Mouse (Mus musculus) layer of hippocampus, adult 2 months (tissue): Measurements from ENCODE around the gene Ncs1. TPM values are rescaled to one million over a fixed set of nuclear protein-coding genes. Genes with fewer than 3 reads are reported as not detected.
A peak's percentile ranks its signal among the peaks of the same experiment; 100 is the strongest.

Experiments
- DNase-seq, 2 experiments: peaks; one replicate each; pipeline ENCODE4 v3.0.0; 2022; ENCODE audit warnings: low spot score in 2 of 2
- H3K27ac ChIP-seq: fragments of 200-600 bp; 2 replicates; pipeline ENCODE4 v1.8.1; 2022
- H3K4me3 ChIP-seq: fragments of 200-600 bp; 2 replicates; pipeline ENCODE4 v1.8.1; 2022; ENCODE audit warnings: mild to moderate bottlenecking
- CTCF ChIP-seq: fragments of 200-600 bp; conservative IDR thresholded peaks from 2 replicates; pipeline ENCODE4 v1.8.1; 2022; ENCODE audit warnings: antibody characterized with exemption, mild to moderate bottlenecking, moderate library complexity
- long read RNA-seq, 2 experiments: library from polyadenylated mRNA; stranded (forward); transcript quantifications; one replicate each; pipeline ENCODE4 v2.0.0; 2021; ENCODE audit warnings: borderline mapping rate in 2 of 2
- total RNA-seq, 2 experiments: library from RNA; stranded (reverse); gene quantifications; 2 replicates each; pipeline ENCODE4 v1.2.3; 2021

Ncs1 gene
- 100 to 1,000 TPM; 285 to 294 TPM for total RNA-seq
- long read RNA-seq, experiment 1, full-length matches to known transcripts: 182 of 294 reads
- long read RNA-seq, experiment 1, partial matches to known transcripts: 20 of 294 reads
- long read RNA-seq, experiment 1, other reads (novel, unspliced or antisense): 92 of 294 reads
- long read RNA-seq, experiment 2, full-length matches to known transcripts: 261 of 390 reads
- long read RNA-seq, experiment 2, partial matches to known transcripts: 21 of 390 reads
- long read RNA-seq, experiment 2, other reads (novel, unspliced or antisense): 108 of 390 reads

DNA sequence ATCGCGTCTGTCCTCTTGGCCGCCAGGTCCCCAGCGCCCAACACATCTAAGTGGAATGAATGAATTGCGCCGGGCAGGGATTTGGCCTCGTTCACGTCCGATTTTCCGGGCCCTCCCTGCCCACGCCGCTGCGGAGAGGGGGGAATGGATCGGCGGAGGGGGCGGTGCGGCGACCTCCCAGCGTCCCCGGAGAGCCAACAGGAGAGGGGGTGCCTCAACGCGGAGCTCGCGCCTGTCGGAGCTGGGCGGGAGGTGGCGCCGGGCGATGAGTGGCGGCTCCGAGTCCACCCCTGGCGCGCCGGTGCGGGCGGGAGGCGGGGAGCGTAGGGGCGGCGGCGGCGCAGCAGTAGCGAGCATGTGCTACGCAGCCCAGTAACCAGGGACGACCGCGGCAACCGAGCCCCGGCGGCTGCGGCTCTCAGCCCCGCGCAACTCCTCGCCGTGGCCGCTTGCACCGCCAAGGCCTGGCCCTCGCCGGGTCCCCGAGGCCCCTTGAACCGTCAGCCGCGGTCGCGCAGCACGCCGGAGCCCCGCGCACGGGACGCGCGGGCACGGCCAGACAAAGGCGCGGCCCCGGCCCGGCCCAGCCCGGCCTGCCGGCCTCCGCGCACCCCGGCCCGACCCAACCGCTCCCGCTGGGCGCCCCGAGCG lies at the start of gene Ncs1:
TSS of gene Ncs1 (plus strand) at position 333 of the 651 bp plus-strand sequence.
- Histone ChIP-seq H3K27ac (peak within 1 kb of the TSS; percentile 95), H3K4me3 (peak within 1 kb of the TSS; percentile 87)
- peak; percentile 87 to 92 for DNase-seq
- peak; percentile 38; the same call in 1 of the 2 replicates for TF ChIP-seq CTCF

DNA sequence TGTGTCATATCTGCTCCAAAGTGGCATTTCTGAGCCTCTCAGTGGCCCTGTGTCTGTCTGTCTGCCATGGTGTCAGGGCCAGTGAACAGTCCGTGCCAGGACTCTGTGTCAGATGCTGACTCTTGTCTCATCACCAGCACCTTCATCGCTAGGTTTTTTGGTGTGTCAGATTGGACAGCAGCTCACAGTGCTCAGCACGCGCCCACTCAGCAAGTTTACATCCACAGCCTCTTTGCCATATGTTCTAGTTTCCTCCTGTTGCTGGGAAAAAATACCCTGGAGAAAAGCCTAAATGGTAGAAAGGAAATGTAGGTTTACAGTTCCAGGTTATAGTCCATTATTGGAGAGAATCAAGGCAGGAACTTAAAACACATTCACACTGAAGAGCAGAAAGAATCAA lies 47.0 kb upstream of the Ncs1 start:
- H3K4me3 ChIP-seq: no peak overlapping the region
- TF ChIP-seq CTCF: no peak
- peak overlapping the region; percentile 57; the same call in 1 of the 2 replicates for H3K27ac ChIP-seq
- peak in 1 of 2 experiments; percentile 44 for DNase-seq

DNA sequence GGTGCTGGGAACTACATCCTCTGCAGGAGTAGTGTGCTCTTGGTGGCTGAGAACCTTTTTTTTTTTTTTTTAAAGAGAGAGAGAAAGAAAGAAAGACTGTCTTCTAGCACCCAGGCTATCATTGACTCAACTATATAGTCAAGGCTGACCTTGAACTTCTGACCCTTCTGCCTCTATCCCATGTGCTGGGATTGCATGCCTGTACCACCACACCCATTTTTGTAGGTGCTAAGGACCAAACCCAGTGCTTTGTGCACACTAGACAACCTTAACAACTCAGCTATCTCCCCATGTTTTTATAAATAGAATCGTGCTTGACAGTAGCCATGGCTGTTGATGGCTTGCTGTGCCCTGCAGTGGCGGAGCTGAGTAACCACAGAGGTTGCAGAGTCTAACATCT lies 45.6 kb upstream of the Ncs1 start:
- DNase-seq: no peak
- Histone ChIP-seq H3K27ac (no peak overlapping the region), H3K4me3 (no peak overlapping the region)
- TF ChIP-seq CTCF: no peak

DNA sequence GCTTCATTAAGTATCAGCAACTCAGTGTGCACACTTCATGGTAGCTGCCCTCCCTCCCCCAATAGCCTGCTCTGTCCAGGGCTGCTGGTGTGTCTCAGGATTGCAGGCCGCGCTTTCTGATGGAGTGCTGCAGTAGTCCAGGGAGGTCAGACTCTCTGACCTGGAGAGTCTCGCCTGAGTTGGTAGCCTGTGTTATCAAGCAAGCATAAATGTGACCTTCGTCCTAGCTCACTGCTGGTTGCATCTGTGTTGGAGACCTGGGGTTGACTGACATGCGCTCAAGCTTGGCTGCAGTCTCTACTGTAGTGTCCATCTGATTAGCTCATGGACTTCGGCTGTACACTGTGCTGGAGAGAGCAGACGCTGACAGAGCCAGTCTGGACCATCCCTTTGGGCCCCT lies 43.8 kb upstream of the Ncs1 start:
- Histone ChIP-seq H3K27ac (no peak overlapping the region), H3K4me3 (no peak overlapping the region)
- TF ChIP-seq CTCF: no peak
- no peak for DNase-seq

DNA sequence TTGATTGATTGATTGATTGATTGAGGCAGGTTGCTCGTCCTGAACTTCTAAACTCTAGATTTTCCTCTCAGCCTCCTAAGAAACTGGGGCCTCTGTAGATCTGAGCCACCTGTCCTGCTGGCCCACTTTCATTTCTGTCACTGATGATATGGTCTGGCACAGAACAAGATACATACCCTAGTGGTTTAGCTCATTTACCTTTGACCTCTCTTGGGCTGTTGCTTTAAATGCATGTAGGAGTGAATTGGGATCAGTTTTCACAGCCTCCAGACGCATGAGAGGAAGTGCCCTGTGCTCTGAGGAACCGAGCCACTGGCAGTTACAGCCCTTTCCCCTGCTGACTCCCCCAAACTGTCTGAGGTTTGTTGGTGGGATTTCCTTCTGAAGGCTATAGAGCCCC lies 43.3 kb upstream of the Ncs1 start:
- TF ChIP-seq CTCF: no peak
- no peak for DNase-seq
- H3K4me3 ChIP-seq: no peak overlapping the region
- no peak overlapping the region for H3K27ac ChIP-seq

DNA sequence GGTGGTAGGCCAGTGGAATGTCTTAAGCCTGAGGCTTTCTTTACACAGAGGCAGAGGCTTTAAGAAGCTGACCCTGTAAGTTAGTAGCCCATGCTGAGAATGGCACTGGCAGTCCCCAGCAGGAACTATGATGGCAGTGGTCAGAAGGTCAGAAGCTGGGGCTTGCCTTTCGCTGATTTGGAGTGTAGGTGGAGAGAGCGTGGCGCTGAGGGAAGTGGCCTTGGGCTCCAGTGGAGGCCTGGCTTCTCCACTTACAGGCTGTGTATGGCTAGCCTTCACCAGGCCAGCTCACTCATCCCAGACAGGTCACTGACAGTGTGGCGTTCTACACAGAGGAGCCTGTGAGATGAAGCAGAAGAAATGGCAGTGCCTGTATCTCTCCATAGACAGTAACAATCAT lies 42.7 kb upstream of the Ncs1 start:
- TF ChIP-seq CTCF: no peak
- no peak for DNase-seq

DNA sequence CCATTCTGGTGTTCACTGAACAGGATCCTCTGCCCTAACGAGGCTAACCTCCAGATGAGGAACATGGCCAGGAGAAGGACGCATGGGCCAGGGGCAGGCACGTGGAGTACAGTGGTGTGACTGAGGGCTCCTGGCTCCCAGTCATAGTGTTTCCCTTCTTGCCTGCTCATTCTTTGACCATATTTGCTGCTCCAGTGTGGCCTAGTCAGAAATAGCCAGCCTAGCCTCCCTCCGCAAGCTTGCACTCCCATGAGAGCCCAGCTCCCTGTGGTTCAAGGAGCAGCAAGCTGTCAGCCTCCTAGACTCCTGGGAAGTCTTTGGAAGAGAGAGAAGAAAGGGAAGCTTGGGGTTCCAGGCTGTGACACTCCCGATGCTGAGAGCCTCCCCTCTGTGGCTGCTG lies 40.9 kb upstream of the Ncs1 start:
- Histone ChIP-seq H3K4me3 (no peak overlapping the region), H3K27ac (no peak overlapping the region)
- no peak for TF ChIP-seq CTCF
- DNase-seq: no peak

More for the DNA sequence above, 42.7 kb upstream of the Ncs1 start:
- Histone ChIP-seq H3K27ac (0 out of 2 replicates have a peak overlapping the region, but pooled peaks have one; percentile 15), H3K4me3 (no peak overlapping the region)

DNA sequence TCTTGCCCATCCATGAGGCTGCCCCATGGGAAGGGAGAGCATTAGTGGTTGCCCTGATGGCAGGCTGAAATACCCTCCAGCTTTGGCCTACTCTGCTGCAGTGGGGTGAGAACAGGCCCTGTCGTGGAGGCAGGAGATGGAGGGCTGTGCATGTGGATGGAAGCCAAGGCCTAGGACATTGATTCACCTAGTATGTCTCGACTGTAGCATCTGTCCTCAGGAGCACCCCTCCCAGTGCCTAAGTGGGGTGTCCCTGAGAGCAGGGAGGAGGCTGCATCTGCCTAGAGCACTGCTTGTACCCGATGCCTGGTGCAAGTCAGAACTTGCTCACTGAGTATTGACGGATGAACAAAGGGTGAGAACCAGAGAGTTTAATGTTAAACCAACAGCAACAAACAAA lies 39.4 kb upstream of the Ncs1 start:
- no peak for TF ChIP-seq CTCF
- Histone ChIP-seq H3K27ac (no peak overlapping the region), H3K4me3 (no peak overlapping the region)
- no peak for DNase-seq

DNA sequence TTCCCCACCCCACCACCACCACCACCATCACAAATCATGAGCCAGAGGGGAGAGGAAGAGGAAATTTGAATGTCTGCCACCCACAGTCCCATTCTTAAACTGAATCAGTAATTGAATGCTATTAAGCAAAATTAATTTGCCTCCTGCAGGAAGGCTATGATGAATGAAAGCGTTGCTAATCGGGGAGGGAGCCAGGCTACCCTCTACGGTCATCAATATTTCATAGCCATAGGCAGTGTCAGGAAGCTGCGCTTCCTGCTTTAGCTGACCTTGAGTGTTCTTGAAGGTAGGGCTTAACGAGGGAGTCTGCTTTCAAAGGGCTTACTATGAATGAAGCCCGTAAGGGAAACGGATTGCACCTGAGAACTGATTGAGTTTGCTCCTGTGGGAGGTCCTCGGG lies 38.7 kb upstream of the Ncs1 start:
- no peak for TF ChIP-seq CTCF
- H3K27ac ChIP-seq: no peak overlapping the region
- DNase-seq: no peak
- no peak overlapping the region for H3K4me3 ChIP-seq

DNA sequence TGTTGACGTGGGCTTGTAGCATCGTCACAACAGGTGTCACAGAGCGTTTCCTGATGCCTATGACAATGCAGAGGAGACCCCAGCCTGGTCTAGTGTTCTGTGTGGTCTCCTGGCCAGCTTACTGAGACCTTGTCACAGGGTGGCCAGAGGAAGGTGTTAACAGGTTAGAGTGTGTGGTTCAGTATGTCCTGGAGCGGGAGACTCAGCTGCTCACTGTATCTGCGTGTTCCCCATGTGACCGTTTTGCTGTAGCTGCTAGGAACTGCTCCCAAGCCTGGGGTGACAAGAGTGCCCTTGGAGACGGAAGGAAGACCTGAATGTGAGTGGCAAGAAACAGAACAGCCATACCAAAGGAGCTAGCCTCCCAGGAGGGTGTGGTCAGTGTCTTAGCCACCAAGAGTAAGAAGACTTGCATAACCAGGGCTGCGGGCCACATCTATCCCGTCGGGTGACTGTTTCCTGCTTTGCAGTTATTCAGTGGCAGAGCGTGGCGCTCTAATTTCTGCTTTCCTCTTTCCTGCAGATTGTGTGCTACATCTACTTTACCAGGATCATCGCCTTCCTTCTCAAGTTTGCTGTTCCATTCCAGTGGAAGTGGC lies 37.0 kb upstream of the Ncs1 start:
- Histone ChIP-seq H3K27ac (no peak overlapping the region), H3K4me3 (no peak overlapping the region)
- DNase-seq: no peak
- TF ChIP-seq CTCF: no peak

DNA sequence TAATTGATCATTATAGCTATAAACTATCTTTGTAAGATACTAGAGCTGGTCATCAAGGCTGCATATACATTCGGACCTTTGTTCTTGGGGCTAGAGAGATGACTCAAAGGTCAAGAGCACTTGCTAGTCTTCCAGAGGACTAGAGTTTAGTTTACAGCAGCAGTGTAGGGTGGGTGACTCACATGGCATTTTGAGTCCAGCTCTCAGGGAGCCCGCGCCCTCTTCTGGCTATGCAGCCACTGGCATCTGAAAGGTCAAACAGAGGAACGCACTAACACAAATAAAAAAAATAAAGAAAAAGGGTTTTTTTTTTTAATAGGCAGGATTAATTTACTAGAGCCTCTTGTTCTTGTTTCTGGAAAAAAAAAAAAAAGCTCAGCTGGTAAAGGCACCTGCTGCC lies 36.1 kb upstream of the Ncs1 start:
- Histone ChIP-seq H3K4me3 (no peak overlapping the region), H3K27ac (no peak overlapping the region)
- peak; percentile 63 for TF ChIP-seq CTCF
- DNase-seq: no peak

DNA sequence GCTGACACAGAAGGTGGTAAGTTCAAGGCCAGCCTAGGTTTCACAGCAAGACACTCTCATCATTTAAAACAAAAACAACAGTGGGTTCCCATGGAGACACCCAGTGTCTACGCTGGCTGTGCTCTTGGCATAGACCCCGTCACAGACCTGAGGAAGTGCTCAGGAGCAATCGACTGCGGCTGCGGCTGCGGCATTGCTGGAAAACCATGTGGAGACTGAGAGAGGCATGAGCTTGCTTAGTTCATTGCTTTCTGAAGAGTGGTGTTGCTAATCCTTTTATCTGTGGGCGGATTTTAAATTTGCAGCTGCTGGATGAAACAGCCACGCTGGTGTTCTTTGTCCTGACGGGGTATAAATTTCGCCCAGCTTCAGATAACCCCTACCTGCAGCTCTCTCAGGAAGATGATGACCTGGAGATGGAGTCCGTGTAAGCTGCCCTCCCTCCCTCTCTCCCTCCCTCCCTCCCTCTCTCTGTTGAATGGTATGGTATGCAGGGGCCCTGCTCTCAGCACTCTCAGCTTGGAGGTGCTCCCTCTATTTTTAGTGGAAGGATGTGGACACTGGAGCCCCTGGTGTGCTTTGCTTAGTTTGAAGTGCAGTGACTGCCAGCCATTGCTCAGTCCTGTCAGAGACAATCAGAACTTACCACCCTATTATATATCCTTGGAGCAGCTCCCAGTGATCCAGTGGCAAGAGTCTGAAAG lies 35.3 kb upstream of the Ncs1 start:
- Histone ChIP-seq H3K4me3 (no peak overlapping the region), H3K27ac (no peak overlapping the region)
- DNase-seq: no peak
- no peak for TF ChIP-seq CTCF

DNA sequence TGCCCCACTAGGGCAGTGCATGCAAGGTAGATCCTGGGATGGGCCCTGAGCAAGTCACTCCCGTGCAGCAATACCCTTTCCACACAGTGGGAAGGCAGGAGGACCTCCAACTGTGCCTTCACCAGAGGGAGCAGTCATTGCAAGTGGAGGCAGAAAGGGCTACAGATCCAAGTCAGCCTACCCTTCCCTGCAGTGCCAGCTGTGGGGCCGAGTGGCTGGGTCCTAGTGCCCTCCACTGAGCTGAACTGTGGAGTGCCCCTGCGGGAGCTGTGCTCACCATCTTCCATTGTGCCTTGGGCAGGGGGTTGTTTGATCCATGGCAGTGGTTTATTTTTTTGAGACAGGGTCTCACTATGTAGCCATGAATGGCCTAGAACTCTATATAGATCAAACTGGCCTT lies 34.4 kb upstream of the Ncs1 start:
- DNase-seq: no peak
- Histone ChIP-seq H3K4me3 (no peak overlapping the region), H3K27ac (no peak overlapping the region)
- TF ChIP-seq CTCF: 0 out of 2 replicates have a peak, but pooled peaks have one; percentile 2
